Mouse (Mus musculus) gastrocnemius, postnatal 4 days (tissue): ENCODE measurements around the gene Fam129a. TPM values are rescaled to one million over a fixed set of nuclear protein-coding genes. Genes with fewer than 3 reads are reported as not detected.
"Not testable (repeated sequence)": the region's sequence is repeated elsewhere in the genome, so short reads cannot be mapped to it uniquely, and the experiment has no call there.

Experiments
- DNase-seq, 2 experiments: peaks; one replicate each; pipeline ENCODE4 v3.0.0; 2021 to 2022; ENCODE audit warnings: low spot score in 2 of 2, mixed read lengths in 2 of 2
- total RNA-seq, 2 experiments: library from RNA; stranded (reverse); gene quantifications; 2 replicates each; pipeline ENCODE4 v1.2.3; 2021

The Fam129a gene
- total RNA-seq, 2 experiments from 2014 or later: 55.7 to 66.2 TPM

- DNase-seq: no peak
Observed at GRCm38 (mm10) chr1:151723771-151724170, 152.8 kb downstream of the Fam129a start.

- no peak for DNase-seq
Observed at GRCm38 (mm10) chr1:151725590-151725989, 154.6 kb downstream of the Fam129a start.

GRCm38 (mm10) chr1:151726358-151726757 lies 155.4 kb downstream of the Fam129a start:
- DNase-seq: no peak

GRCm38 (mm10) chr1:151728141-151728540 lies 157.2 kb downstream of the Fam129a start:
- DNase-seq: no peak

- no peak for DNase-seq
Observed at GRCm38 (mm10) chr1:151737146-151737545, 166.2 kb downstream of the Fam129a start.

GRCm38 (mm10) chr1:151741199-151741621 lies 170.2 kb downstream of the Fam129a start:
- no peak for DNase-seq

- DNase-seq: not testable (repeated sequence)
Observed at GRCm38 (mm10) chr1:151749894-151750293, 178.9 kb downstream of the Fam129a start.

GRCm38 (mm10) chr1:151752946-151753345 lies 182.0 kb downstream of the Fam129a start:
- no peak for DNase-seq

- no peak for DNase-seq
Observed at GRCm38 (mm10) chr1:151753374-151753929, 182.5 kb downstream of the Fam129a start.

GRCm38 (mm10) chr1:151754028-151754489 lies 183.1 kb downstream of the Fam129a start:
- no peak for DNase-seq

- DNase-seq: peak; percentile 88 to 97
Observed at GRCm38 (mm10) chr1:151754881-151755659, 184.1 kb downstream of the Fam129a start, which contains the start of gene Edem3. Edem3 (plus strand) TSS chr1:151755371.

GRCm38 (mm10) chr1:151755660-151756424 lies 184.9 kb downstream of the Fam129a start:
- DNase-seq: no peak

- DNase-seq: no peak
Observed at GRCm38 (mm10) chr1:151756425-151756728, 185.4 kb downstream of the Fam129a start.

- no peak for DNase-seq
Observed at GRCm38 (mm10) chr1:151758301-151758700, 187.3 kb downstream of the Fam129a start.

GRCm38 (mm10) chr1:151758991-151759390 lies 188.0 kb downstream of the Fam129a start:
- no peak for DNase-seq

GRCm38 (mm10) chr1:151764236-151764635 lies 193.2 kb downstream of the Fam129a start:
- no peak for DNase-seq

- DNase-seq: no peak
Observed at GRCm38 (mm10) chr1:151766166-151766565, 195.2 kb downstream of the Fam129a start.

- no peak for DNase-seq
Observed at GRCm38 (mm10) chr1:151766976-151767654, 196.1 kb downstream of the Fam129a start.

GRCm38 (mm10) chr1:151769200-151769913 lies 198.4 kb downstream of the Fam129a start:
- no peak for DNase-seq
